Mouse (Mus musculus): ENCODE measurements around the gene Dhx16. TPM values are rescaled to one million over a fixed set of nuclear protein-coding genes. Genes with fewer than 3 reads are reported as not detected.
"Not testable (repeated sequence)": the region's sequence is repeated elsewhere in the genome, so short reads cannot be mapped to it uniquely, and the experiment has no call there.

Gene Dhx16
- polyA plus RNA-seq, 1 experiment from 2014 or later: 42.2 TPM

GRCm38 (mm10) chr17:35923281-35923680, 43.7 kb downstream of the Dhx16 start:
- WGBS: 95% methylated on average over 4 of the region's 4 CpGs
- Histone ChIP-seq H3K9me3 (ENCODE audit: control insufficient read depth, low read length) (no peaks in the 10 kb centered on the region), H3K27ac (ENCODE audit: low read length) (no peak overlapping the region), H3K27me3 (replicated peaks; ENCODE audit: control insufficient read depth, insufficient read depth, low read length) (no peaks in the 10 kb centered on the region), H3K36me3 (ENCODE audit: control insufficient read depth, insufficient read depth) (peaks cover 30% of the 10 kb centered on the region), H3K4me1 (replicated peaks; ENCODE audit: control insufficient read depth, insufficient read depth, low read length) (peaks cover 27% of the 10 kb centered on the region), H3K9ac (replicated peaks; ENCODE audit: low read depth, low read length) (no peak overlapping the region), H3K4me2 (ENCODE audit: low read length) (no peak overlapping the region), H3K4me3 (replicated peaks; ENCODE audit: low read length) (no peak overlapping the region)
- ATAC-seq: no peak

- no peak overlapping the region for H3K4me3 ChIP-seq (replicated peaks; ENCODE audit: low read length)
- H3K27ac ChIP-seq (ENCODE audit: low read length): no peak overlapping the region
- H3K4me1 ChIP-seq (replicated peaks; ENCODE audit: control insufficient read depth, insufficient read depth, low read length): no peaks in the 10 kb centered on the region
- ATAC-seq: no peak
- no peak overlapping the region for H3K4me2 ChIP-seq (ENCODE audit: low read length)
- H3K27me3 ChIP-seq (replicated peaks; ENCODE audit: control insufficient read depth, insufficient read depth, low read length): no peaks in the 10 kb centered on the region
- H3K36me3 ChIP-seq (ENCODE audit: control insufficient read depth, insufficient read depth): peaks cover 40% of the 10 kb centered on the region
- no peaks in the 10 kb centered on the region for H3K9me3 ChIP-seq (ENCODE audit: control insufficient read depth, low read length)
- WGBS: 63% methylated on average over 1 of the region's 1 CpGs
- no peak overlapping the region for H3K9ac ChIP-seq (replicated peaks; ENCODE audit: low read depth, low read length)
Observed at GRCm38 (mm10) chr17:35927471-35927870, 47.9 kb downstream of the Dhx16 start.

- Histone ChIP-seq H3K4me2 (ENCODE audit: low read length) (no peak overlapping the region), H3K9ac (replicated peaks; ENCODE audit: low read depth, low read length) (no peak overlapping the region), H3K27ac (ENCODE audit: low read length) (no peak overlapping the region), H3K9me3 (ENCODE audit: control insufficient read depth, low read length) (no peaks in the 10 kb centered on the region), H3K4me3 (replicated peaks; ENCODE audit: low read length) (no peak overlapping the region), H3K36me3 (ENCODE audit: control insufficient read depth, insufficient read depth) (peaks cover 33% of the 10 kb centered on the region), H3K4me1 (replicated peaks; ENCODE audit: control insufficient read depth, insufficient read depth, low read length) (no peaks in the 10 kb centered on the region), H3K27me3 (replicated peaks; ENCODE audit: control insufficient read depth, insufficient read depth, low read length) (no peaks in the 10 kb centered on the region)
- no peak for ATAC-seq
- 96% methylated on average over 2 of the region's 2 CpGs for WGBS
Observed at GRCm38 (mm10) chr17:35929534-35929933, 49.9 kb downstream of the Dhx16 start.

GRCm38 (mm10) chr17:35930627-35931026, 51.0 kb downstream of the Dhx16 start:
- ATAC-seq: no peak
- 96% methylated on average over 12 of the region's 12 CpGs for WGBS
- Histone ChIP-seq H3K36me3 (ENCODE audit: control insufficient read depth, insufficient read depth) (peaks cover 28% of the 10 kb centered on the region), H3K4me2 (ENCODE audit: low read length) (no peak overlapping the region), H3K9ac (replicated peaks; ENCODE audit: low read depth, low read length) (no peak overlapping the region), H3K9me3 (ENCODE audit: control insufficient read depth, low read length) (no peaks in the 10 kb centered on the region), H3K4me3 (replicated peaks; ENCODE audit: low read length) (no peak overlapping the region), H3K4me1 (replicated peaks; ENCODE audit: control insufficient read depth, insufficient read depth, low read length) (no peaks in the 10 kb centered on the region), H3K27ac (ENCODE audit: low read length) (no peak overlapping the region), H3K27me3 (replicated peaks; ENCODE audit: control insufficient read depth, insufficient read depth, low read length) (no peaks in the 10 kb centered on the region)

- Histone ChIP-seq H3K36me3 (ENCODE audit: control insufficient read depth, insufficient read depth) (peaks cover 16% of the 10 kb centered on the region), H3K27me3 (replicated peaks; ENCODE audit: control insufficient read depth, insufficient read depth, low read length) (no peaks in the 10 kb centered on the region), H3K9ac (replicated peaks; ENCODE audit: low read depth, low read length) (no peak overlapping the region), H3K9me3 (ENCODE audit: control insufficient read depth, low read length) (no peaks in the 10 kb centered on the region), H3K27ac (ENCODE audit: low read length) (no peak overlapping the region), H3K4me2 (ENCODE audit: low read length) (no peak overlapping the region), H3K4me3 (replicated peaks; ENCODE audit: low read length) (no peak overlapping the region), H3K4me1 (replicated peaks; ENCODE audit: control insufficient read depth, insufficient read depth, low read length) (no peaks in the 10 kb centered on the region)
- 89% methylated on average over 4 of the region's 4 CpGs for WGBS
- no peak for ATAC-seq
Observed at GRCm38 (mm10) chr17:35932608-35933007, 53.0 kb downstream of the Dhx16 start.

- not testable (repeated sequence) for H3K4me3 ChIP-seq (replicated peaks; ENCODE audit: low read length); H3K9me3 ChIP-seq (ENCODE audit: control insufficient read depth, low read length); H3K27ac ChIP-seq (ENCODE audit: low read length); H3K9ac ChIP-seq (replicated peaks; ENCODE audit: low read depth, low read length); H3K36me3 ChIP-seq (ENCODE audit: control insufficient read depth, insufficient read depth); ATAC-seq; H3K27me3 ChIP-seq (replicated peaks; ENCODE audit: control insufficient read depth, insufficient read depth, low read length); H3K4me1 ChIP-seq (replicated peaks; ENCODE audit: control insufficient read depth, insufficient read depth, low read length); H3K4me2 ChIP-seq (ENCODE audit: low read length)
- WGBS: 94% methylated on average over 14 of the region's 14 CpGs
Observed at GRCm38 (mm10) chr17:35935763-35936162, 56.1 kb downstream of the Dhx16 start.

GRCm38 (mm10) chr17:35937700-35938348, 58.2 kb downstream of the Dhx16 start:
- no peak overlapping the region for H3K27ac ChIP-seq (ENCODE audit: low read length)
- H3K9me3 ChIP-seq (ENCODE audit: control insufficient read depth, low read length): no peaks in the 10 kb centered on the region
- no peaks in the 10 kb centered on the region for H3K36me3 ChIP-seq (ENCODE audit: control insufficient read depth, insufficient read depth)
- H3K9ac ChIP-seq (replicated peaks; ENCODE audit: low read depth, low read length): no peak overlapping the region
- no peak overlapping the region for H3K4me2 ChIP-seq (ENCODE audit: low read length)
- no peak overlapping the region for H3K4me3 ChIP-seq (replicated peaks; ENCODE audit: low read length)
- H3K27me3 ChIP-seq (replicated peaks; ENCODE audit: control insufficient read depth, insufficient read depth, low read length): no peaks in the 10 kb centered on the region
- 32% methylated on average over 2 of the region's 2 CpGs for WGBS
- ATAC-seq: peak; percentile 71; the same call in 1 of the 2 replicates
- no peaks in the 10 kb centered on the region for H3K4me1 ChIP-seq (replicated peaks; ENCODE audit: control insufficient read depth, insufficient read depth, low read length)

- no peak for ATAC-seq
- 39% methylated on average over 2 of the region's 2 CpGs for WGBS
- no peaks in the 10 kb centered on the region for H3K36me3 ChIP-seq (ENCODE audit: control insufficient read depth, insufficient read depth)
Observed at GRCm38 (mm10) chr17:35939108-35939507, 59.5 kb downstream of the Dhx16 start.

GRCm38 (mm10) chr17:35939941-35940340, 60.3 kb downstream of the Dhx16 start:
- H3K4me1 ChIP-seq (replicated peaks; ENCODE audit: control insufficient read depth, insufficient read depth, low read length): no peaks in the 10 kb centered on the region
- no peak overlapping the region for H3K4me2 ChIP-seq (ENCODE audit: low read length)
- no peaks in the 10 kb centered on the region for H3K36me3 ChIP-seq (ENCODE audit: control insufficient read depth, insufficient read depth)
- no peak overlapping the region for H3K9ac ChIP-seq (replicated peaks; ENCODE audit: low read depth, low read length)
- WGBS: 29% methylated on average over 1 of the region's 1 CpGs
- H3K4me3 ChIP-seq (replicated peaks; ENCODE audit: low read length): no peak overlapping the region
- H3K9me3 ChIP-seq (ENCODE audit: control insufficient read depth, low read length): no peaks in the 10 kb centered on the region
- ATAC-seq: no peak
- no peaks in the 10 kb centered on the region for H3K27me3 ChIP-seq (replicated peaks; ENCODE audit: control insufficient read depth, insufficient read depth, low read length)
- H3K27ac ChIP-seq (ENCODE audit: low read length): no peak overlapping the region

More at GRCm38 (mm10) chr17:35939108-35939507, 59.5 kb downstream of the Dhx16 start:
- Histone ChIP-seq H3K9ac (replicated peaks; ENCODE audit: low read depth, low read length) (no peak overlapping the region), H3K27ac (ENCODE audit: low read length) (no peak overlapping the region), H3K4me3 (replicated peaks; ENCODE audit: low read length) (no peak overlapping the region), H3K9me3 (ENCODE audit: control insufficient read depth, low read length) (no peaks in the 10 kb centered on the region), H3K27me3 (replicated peaks; ENCODE audit: control insufficient read depth, insufficient read depth, low read length) (no peaks in the 10 kb centered on the region), H3K4me2 (ENCODE audit: low read length) (no peak overlapping the region), H3K4me1 (replicated peaks; ENCODE audit: control insufficient read depth, insufficient read depth, low read length) (no peaks in the 10 kb centered on the region)

Data from forebrain, embryonic 16.5 days (tissue).